Mouse (Mus musculus): ENCODE measurements at regions not wholly inside any gene's neighbourhood (a gene's known extent, or its start where the extent isn't known, plus 50 kb on each side); places are given as distances from the start of the nearest gene placed in this dataset.

GRCm38 (mm10) chr3:140088019-140088418 is 882.5 kb downstream of the Stpg2 start:
- Histone ChIP-seq H3K36me3 (no peaks in the 10 kb centered on the region), H3K9me3 (no peaks in the 10 kb centered on the region), H3K27ac (no peak overlapping the region), H3K4me2 (no peak overlapping the region), H3K9ac (no peak overlapping the region), H3K27me3 (no peaks in the 10 kb centered on the region), H3K4me3 (no peak overlapping the region), H3K4me1 (replicated peaks) (no peaks in the 10 kb centered on the region)
- 90% methylated on average over 3 of the region's 3 CpGs for WGBS
- no peak for ATAC-seq (ENCODE audit: low FRiP score)

GRCm38 (mm10) chr3:140091900-140092299 is 886.4 kb downstream of the Stpg2 start:
- Histone ChIP-seq H3K4me2 (no peak overlapping the region), H3K27me3 (no peaks in the 10 kb centered on the region), H3K4me3 (no peak overlapping the region), H3K27ac (no peak overlapping the region), H3K9me3 (no peaks in the 10 kb centered on the region), H3K4me1 (replicated peaks) (no peaks in the 10 kb centered on the region), H3K9ac (no peak overlapping the region), H3K36me3 (no peaks in the 10 kb centered on the region)
- 60% methylated on average over 2 of the region's 2 CpGs for WGBS
- ATAC-seq (ENCODE audit: low FRiP score) = no peak

GRCm38 (mm10) chr3:140096854-140097540 is 891.5 kb downstream of the Stpg2 start:
- Histone ChIP-seq H3K27me3 (no peaks in the 10 kb centered on the region), H3K9ac (no peak overlapping the region), H3K9me3 (no peaks in the 10 kb centered on the region), H3K36me3 (no peaks in the 10 kb centered on the region), H3K4me3 (no peak overlapping the region), H3K4me2 (no peak overlapping the region), H3K4me1 (replicated peaks) (no peaks in the 10 kb centered on the region), H3K27ac (no peak overlapping the region)
- no peak for ATAC-seq (ENCODE audit: low FRiP score)

GRCm38 (mm10) chr3:140109401-140109800 is 903.9 kb downstream of the Stpg2 start:
- Histone ChIP-seq H3K9ac (no peak overlapping the region), H3K36me3 (no peaks in the 10 kb centered on the region), H3K9me3 (no peaks in the 10 kb centered on the region), H3K4me2 (no peak overlapping the region), H3K27me3 (no peaks in the 10 kb centered on the region), H3K4me3 (no peak overlapping the region), H3K4me1 (replicated peaks) (no peaks in the 10 kb centered on the region), H3K27ac (no peak overlapping the region)
- no peak for ATAC-seq (ENCODE audit: low FRiP score)
- 37% methylated on average over 4 of the region's 4 CpGs for WGBS

GRCm38 (mm10) chr3:140111414-140112172 is 906.1 kb downstream of the Stpg2 start:
- no peak overlapping the region for H3K4me3 ChIP-seq
- H3K9ac ChIP-seq = no peak overlapping the region
- no peaks in the 10 kb centered on the region for H3K27me3 ChIP-seq
- no peak overlapping the region for H3K4me2 ChIP-seq
- H3K27ac ChIP-seq = no peak overlapping the region
- 73% methylated on average over 9 of the region's 9 CpGs for WGBS
- H3K9me3 ChIP-seq = no peaks in the 10 kb centered on the region
- H3K36me3 ChIP-seq = no peaks in the 10 kb centered on the region
- no peak for ATAC-seq (ENCODE audit: low FRiP score)
- H3K4me1 ChIP-seq (replicated peaks) = no peaks in the 10 kb centered on the region

GRCm38 (mm10) chr3:140115116-140115515 is 909.6 kb downstream of the Stpg2 start:
- Histone ChIP-seq H3K27ac (no peak overlapping the region), H3K9ac (no peak overlapping the region), H3K9me3 (no peaks in the 10 kb centered on the region), H3K36me3 (no peaks in the 10 kb centered on the region), H3K4me2 (no peak overlapping the region), H3K27me3 (no peaks in the 10 kb centered on the region), H3K4me1 (replicated peaks) (no peaks in the 10 kb centered on the region), H3K4me3 (no peak overlapping the region)
- WGBS = 48% methylated on average over 1 of the region's 1 CpGs
- no peak for ATAC-seq (ENCODE audit: low FRiP score)

- Histone ChIP-seq H3K27me3 (no peaks in the 10 kb centered on the region), H3K36me3 (no peaks in the 10 kb centered on the region), H3K4me3 (no peak overlapping the region), H3K4me2 (no peak overlapping the region), H3K4me1 (replicated peaks) (no peaks in the 10 kb centered on the region), H3K9me3 (no peaks in the 10 kb centered on the region), H3K27ac (no peak overlapping the region), H3K9ac (no peak overlapping the region)
- ATAC-seq (ENCODE audit: low FRiP score) = 0 out of 2 replicates have a peak, but pooled peaks have one; percentile 52
- WGBS = 48% methylated on average over 3 of the region's 3 CpGs
These were observed 921.8 kb downstream of the Stpg2 start for GRCm38 (mm10) chr3:140127310-140127709.

GRCm38 (mm10) chr3:140129065-140129778 is 923.7 kb downstream of the Stpg2 start:
- no peaks in the 10 kb centered on the region for H3K27me3 ChIP-seq
- no peak overlapping the region for H3K4me2 ChIP-seq
- no peak overlapping the region for H3K9ac ChIP-seq
- H3K4me3 ChIP-seq = no peak overlapping the region
- no peak for ATAC-seq (ENCODE audit: low FRiP score)
- H3K9me3 ChIP-seq = no peaks in the 10 kb centered on the region
- no peak overlapping the region for H3K27ac ChIP-seq
- no peaks in the 10 kb centered on the region for H3K4me1 ChIP-seq (replicated peaks)
- 76% methylated on average over 8 of the region's 8 CpGs for WGBS
- no peaks in the 10 kb centered on the region for H3K36me3 ChIP-seq

- H3K27me3 ChIP-seq = no peaks in the 10 kb centered on the region
- H3K36me3 ChIP-seq = no peaks in the 10 kb centered on the region
- ATAC-seq (ENCODE audit: low FRiP score) = no peak
- H3K9me3 ChIP-seq = no peaks in the 10 kb centered on the region
- no peak overlapping the region for H3K27ac ChIP-seq
- H3K4me1 ChIP-seq (replicated peaks) = no peaks in the 10 kb centered on the region
- no peak overlapping the region for H3K9ac ChIP-seq
- H3K4me3 ChIP-seq = no peak overlapping the region
- H3K4me2 ChIP-seq = no peak overlapping the region
- 90% methylated on average over 2 of the region's 2 CpGs for WGBS
These were observed 938.4 kb downstream of the Stpg2 start for GRCm38 (mm10) chr3:140143900-140144299.

- no peak for ATAC-seq (ENCODE audit: low FRiP score)
- Histone ChIP-seq H3K4me1 (replicated peaks) (peaks cover 6% of the 10 kb centered on the region; the same call in 1 of the 2 replicates), H3K27me3 (no peaks in the 10 kb centered on the region), H3K36me3 (no peaks in the 10 kb centered on the region), H3K27ac (no peak overlapping the region), H3K4me3 (no peak overlapping the region), H3K9ac (no peak overlapping the region), H3K9me3 (no peaks in the 10 kb centered on the region), H3K4me2 (no peak overlapping the region)
- 86% methylated on average over 2 of the region's 2 CpGs for WGBS
These were observed 941.9 kb downstream of the Stpg2 start for GRCm38 (mm10) chr3:140147158-140147933.

GRCm38 (mm10) chr3:140150530-140150951 is 945.0 kb downstream of the Stpg2 start:
- no peak overlapping the region for H3K9ac ChIP-seq
- H3K4me2 ChIP-seq = no peak overlapping the region
- H3K27me3 ChIP-seq = no peaks in the 10 kb centered on the region
- peaks cover 6% of the 10 kb centered on the region; the same call in 1 of the 2 replicates for H3K4me1 ChIP-seq (replicated peaks)
- H3K9me3 ChIP-seq = no peaks in the 10 kb centered on the region
- no peak overlapping the region for H3K4me3 ChIP-seq
- WGBS = 29% methylated on average over 7 of the region's 7 CpGs
- H3K27ac ChIP-seq = no peak overlapping the region
- peak; percentile 49; the same call in 1 of the 2 replicates for ATAC-seq (ENCODE audit: low FRiP score)
- H3K36me3 ChIP-seq = no peaks in the 10 kb centered on the region

- Histone ChIP-seq H3K9ac (no peak overlapping the region), H3K36me3 (no peaks in the 10 kb centered on the region), H3K27ac (no peak overlapping the region), H3K4me2 (no peak overlapping the region), H3K27me3 (no peaks in the 10 kb centered on the region), H3K4me3 (no peak overlapping the region), H3K9me3 (no peaks in the 10 kb centered on the region), H3K4me1 (replicated peaks) (no peaks in the 10 kb centered on the region)
- 98% methylated on average over 2 of the region's 2 CpGs for WGBS
- ATAC-seq (ENCODE audit: low FRiP score) = no peak
These were observed 974.0 kb downstream of the Stpg2 start for GRCm38 (mm10) chr3:140179471-140179870.

Data from hindbrain, embryonic 13.5 days (tissue).